Mouse (Mus musculus) liver, embryonic 11.5 days (tissue): ENCODE results near the gene Rasa3. TPM values are rescaled to one million over a fixed set of nuclear protein-coding genes. Genes with fewer than 3 reads are reported as not detected.

ENCODE experiments used
- ATAC-seq: fragments of 200-750 bp; cut with Nextera tagmentation; replicated peaks from 2 replicates; pipeline ENCODE4 v1.8.0; 2017; ENCODE audit warnings: moderate number of reproducible peaks, mild to moderate bottlenecking, moderate TSS enrichment, moderate library complexity; ENCODE audit not compliant: low FRiP score
- DNase-seq: peaks from one replicate; pipeline ENCODE4 v3.0.0-alpha.2; 2017; ENCODE audit warnings: low spot score
- H3K27ac ChIP-seq: fragments of 300-500 bp; sonication (generic); 2 replicates; pipeline ENCODE4 v1.5.1; 2014; ENCODE audit warnings: mild to moderate bottlenecking, low read depth, low read length, control low read depth
- H3K27me3 ChIP-seq: fragments of 300-500 bp; sonication (generic); replicated peaks from 2 replicates; pipeline ENCODE4 v1.6.1; 2014; ENCODE audit warnings: low read length, mixed read lengths; ENCODE audit not compliant: control insufficient read depth, insufficient read depth
- H3K36me3 ChIP-seq: fragments of 300-500 bp; sonication (generic); 2 replicates; pipeline ENCODE4 v1.6.1; 2014; ENCODE audit warnings: mild to moderate bottlenecking, low read length, moderate library complexity, mixed read lengths; ENCODE audit not compliant: control insufficient read depth, insufficient read depth
- H3K4me1 ChIP-seq: fragments of 300-500 bp; sonication (generic); replicated peaks from 2 replicates; pipeline ENCODE4 v1.6.1; 2014; ENCODE audit warnings: low read length, mixed read lengths; ENCODE audit not compliant: control insufficient read depth, insufficient read depth
- H3K4me2 ChIP-seq: fragments of 300-500 bp; sonication (generic); 2 replicates; pipeline ENCODE4 v1.6.1; 2014; ENCODE audit warnings: mild to moderate bottlenecking, control low read depth, moderate library complexity
- H3K4me3 ChIP-seq: fragments of 300-500 bp; sonication (generic); 2 replicates; pipeline ENCODE4 v1.5.1; 2014; ENCODE audit warnings: low read depth, low read length, control low read depth
- H3K9ac ChIP-seq: fragments of 300-500 bp; sonication (generic); 2 replicates; pipeline ENCODE4 v1.6.1; 2014; ENCODE audit warnings: low read depth, low read length, control low read depth
- H3K9me3 ChIP-seq: fragments of 300-500 bp; sonication (generic); 2 replicates; pipeline ENCODE4 v1.6.1; 2016; ENCODE audit warnings: low read length, inconsistent platforms, mixed read lengths; ENCODE audit not compliant: control insufficient read depth
- WGBS: fragments of 180-500 bp; shearing (Covaris S2); extraction: QIAGEN DNeasy Blood & Tissue Kit; methylation state at CpG from one replicate; pipeline ENCODE4 v1.1.7; 2014; 5-methylcytosine and 5-hydroxymethylcytosine counted together
- polyA plus RNA-seq: library from polyadenylated mRNA; unstranded; fragments of >200 nt; fragmentation: Nextera tagmentation; extraction: Ambion mirVana; gene quantifications from 2 replicates; pipeline ENCODE4 v1.2.1, GENCODE M21; 2014

Gene Rasa3
- polyA plus RNA-seq, 1 experiment from 2014 or later, result 37.2 TPM

- H3K4me1 ChIP-seq, result no peaks in the 10 kb centered on the region
- no peak overlapping the region for H3K4me2 ChIP-seq
- DNase-seq (no peak), ATAC-seq (no peak)
- H3K9ac ChIP-seq, result no peak overlapping the region
- 53% methylated on average over 2 of the region's 2 CpGs for WGBS
- no peaks in the 10 kb centered on the region; the same call in 1 of the 2 replicates for H3K27me3 ChIP-seq
- H3K9me3 ChIP-seq, result no peaks in the 10 kb centered on the region
- no peak overlapping the region for H3K4me3 ChIP-seq
- H3K27ac ChIP-seq, result no peak overlapping the region
- H3K36me3 ChIP-seq, result no peaks in the 10 kb centered on the region
Measured at GRCm38 (mm10) chr8:13537102-13537501, 140.3 kb downstream of the Rasa3 start.

- no peak overlapping the region for H3K27ac ChIP-seq
- ATAC-seq, result no peak
- WGBS, result 86% methylated on average over 8 of the region's 8 CpGs
Measured at GRCm38 (mm10) chr8:13533123-13533522, 144.3 kb downstream of the Rasa3 start.

GRCm38 (mm10) chr8:13531602-13532171, 145.7 kb downstream of the Rasa3 start:
- H3K9ac ChIP-seq, result no peak overlapping the region
- H3K9me3 ChIP-seq, result 0 out of 2 replicates have a peak, but pooled peaks cover 2% of the 10 kb centered on the region
- no peaks in the 10 kb centered on the region for H3K4me1 ChIP-seq
- H3K4me2 ChIP-seq, result no peak overlapping the region
- ATAC-seq (no peak), DNase-seq (no peak)
- H3K27ac ChIP-seq, result no peak overlapping the region
- H3K27me3 ChIP-seq, result no peaks in the 10 kb centered on the region
- WGBS, result 59% methylated on average over 9 of the region's 9 CpGs
- no peaks in the 10 kb centered on the region for H3K36me3 ChIP-seq
- no peak overlapping the region for H3K4me3 ChIP-seq

More at GRCm38 (mm10) chr8:13533123-13533522, 144.3 kb downstream of the Rasa3 start:
- H3K9ac ChIP-seq, result no peak overlapping the region
- no peak overlapping the region for H3K4me3 ChIP-seq
- H3K4me1 ChIP-seq, result no peaks in the 10 kb centered on the region
- no peak overlapping the region for H3K4me2 ChIP-seq
- H3K27me3 ChIP-seq, result no peaks in the 10 kb centered on the region; the same call in 1 of the 2 replicates
- no peaks in the 10 kb centered on the region for H3K9me3 ChIP-seq
- no peak for DNase-seq
- no peaks in the 10 kb centered on the region for H3K36me3 ChIP-seq

- ATAC-seq (no peak), DNase-seq (no peak)
- Histone ChIP-seq H3K9me3 (0 out of 2 replicates have a peak, but pooled peaks cover 2% of the 10 kb centered on the region), H3K4me3 (no peak overlapping the region), H3K27me3 (no peaks in the 10 kb centered on the region), H3K36me3 (no peaks in the 10 kb centered on the region), H3K27ac (no peak overlapping the region), H3K4me2 (no peak overlapping the region), H3K9ac (no peak overlapping the region), H3K4me1 (no peaks in the 10 kb centered on the region)
- 39% methylated on average over 5 of the region's 5 CpGs for WGBS
Measured at GRCm38 (mm10) chr8:13530941-13531340, 146.5 kb downstream of the Rasa3 start.

GRCm38 (mm10) chr8:13530401-13530800, 147.0 kb downstream of the Rasa3 start:
- Histone ChIP-seq H3K36me3 (no peaks in the 10 kb centered on the region), H3K4me3 (no peak overlapping the region), H3K27me3 (no peaks in the 10 kb centered on the region), H3K4me2 (no peak overlapping the region), H3K9ac (no peak overlapping the region), H3K9me3 (0 out of 2 replicates have a peak, but pooled peaks cover 2% of the 10 kb centered on the region), H3K27ac (no peak overlapping the region), H3K4me1 (no peaks in the 10 kb centered on the region)
- no peak for DNase-seq
- no peak for ATAC-seq
- WGBS, result 83% methylated on average over 3 of the region's 3 CpGs

- ATAC-seq (no peak), DNase-seq (peak; percentile 24)
- Histone ChIP-seq H3K9me3 (0 out of 2 replicates have a peak, but pooled peaks cover 2% of the 10 kb centered on the region), H3K27me3 (no peaks in the 10 kb centered on the region), H3K4me2 (no peak overlapping the region), H3K27ac (no peak overlapping the region), H3K4me3 (no peak overlapping the region), H3K4me1 (no peaks in the 10 kb centered on the region), H3K36me3 (no peaks in the 10 kb centered on the region), H3K9ac (no peak overlapping the region)
- WGBS, result 68% methylated on average over 7 of the region's 7 CpGs
Measured at GRCm38 (mm10) chr8:13529891-13530316, 147.5 kb downstream of the Rasa3 start.

GRCm38 (mm10) chr8:13529011-13529840, 148.2 kb downstream of the Rasa3 start:
- H3K9ac ChIP-seq, result no peak overlapping the region
- H3K27ac ChIP-seq, result no peak overlapping the region
- no peak overlapping the region for H3K4me2 ChIP-seq
- ATAC-seq (no peak), DNase-seq (peak; percentile 28)
- H3K4me3 ChIP-seq, result no peak overlapping the region
- H3K4me1 ChIP-seq, result no peaks in the 10 kb centered on the region
- H3K36me3 ChIP-seq, result no peaks in the 10 kb centered on the region
- no peaks in the 10 kb centered on the region for H3K27me3 ChIP-seq
- WGBS, result 60% methylated on average over 15 of the region's 15 CpGs
- H3K9me3 ChIP-seq, result 0 out of 2 replicates have a peak, but pooled peaks cover 2% of the 10 kb centered on the region

- H3K4me1 ChIP-seq, result no peaks in the 10 kb centered on the region
- no peaks in the 10 kb centered on the region for H3K36me3 ChIP-seq
- DNase-seq (peak; percentile 20), ATAC-seq (no peak)
- 49% methylated on average over 7 of the region's 7 CpGs for WGBS
- H3K9ac ChIP-seq, result no peak overlapping the region
- H3K27ac ChIP-seq, result no peak overlapping the region
- no peak overlapping the region for H3K4me2 ChIP-seq
- no peaks in the 10 kb centered on the region for H3K27me3 ChIP-seq
- H3K4me3 ChIP-seq, result no peak overlapping the region
- no peaks in the 10 kb centered on the region for H3K9me3 ChIP-seq
Measured at GRCm38 (mm10) chr8:13521392-13521791, 156.0 kb downstream of the Rasa3 start.
